Mouse (Mus musculus): Measurements from ENCODE around the gene Zcchc9. TPM values are rescaled to one million over a fixed set of nuclear protein-coding genes. Genes with fewer than 3 reads are reported as not detected.

The Zcchc9 gene
- polyA plus RNA-seq (2017; shearing (Covaris generic)) = 41.6 TPM

DNA sequence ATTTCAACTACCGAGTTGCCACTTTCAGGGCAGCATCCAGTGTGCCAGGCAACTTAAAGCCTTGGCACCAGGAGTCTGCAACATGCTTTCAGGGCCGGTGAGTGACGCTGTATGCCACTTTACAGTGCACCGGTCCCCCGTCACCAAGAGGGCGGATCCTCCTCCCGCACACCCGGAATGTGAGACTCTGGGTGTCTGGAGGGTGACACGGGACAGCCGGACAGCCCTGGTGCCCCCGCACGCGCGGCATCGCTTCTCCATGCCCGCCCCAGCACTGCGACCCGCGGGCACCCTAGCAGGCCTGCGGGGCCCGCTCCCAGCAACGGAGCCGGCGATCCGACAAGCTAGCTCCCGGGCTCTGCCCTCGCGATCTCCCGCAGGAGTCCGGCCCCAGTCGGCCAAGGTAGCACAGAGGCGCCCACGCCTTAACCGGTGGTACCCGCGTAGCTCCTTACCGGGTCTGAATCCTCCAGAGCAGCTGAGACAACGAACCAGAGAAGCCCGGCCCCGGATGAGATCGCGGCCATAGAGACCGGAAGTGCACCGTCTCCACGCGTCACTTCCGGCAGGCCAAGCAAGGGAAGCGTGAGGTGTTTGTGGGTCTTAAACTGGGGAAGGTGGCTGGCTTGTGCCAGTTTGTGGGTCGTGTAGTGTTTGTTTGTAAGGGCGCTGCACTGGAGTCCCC, at the start of gene Zcchc9:
Gene Zcchc9 (minus strand): TSS at position 551 of the 685 bp plus-strand sequence.

Other genes with a start within 250 kb of the Zcchc9 start
- 0.14 TPM for gene Acot12, start 66.2 kb downstream of the Zcchc9 start, polyA plus RNA-seq (2017; shearing (Covaris generic))
- gene Ckmt2, start 69.2 kb upstream of the Zcchc9 start, polyA plus RNA-seq (2017; shearing (Covaris generic)) = not detected